ENCODE assay signal across 8 mouse cellular contexts in the genomic region with DNA sequence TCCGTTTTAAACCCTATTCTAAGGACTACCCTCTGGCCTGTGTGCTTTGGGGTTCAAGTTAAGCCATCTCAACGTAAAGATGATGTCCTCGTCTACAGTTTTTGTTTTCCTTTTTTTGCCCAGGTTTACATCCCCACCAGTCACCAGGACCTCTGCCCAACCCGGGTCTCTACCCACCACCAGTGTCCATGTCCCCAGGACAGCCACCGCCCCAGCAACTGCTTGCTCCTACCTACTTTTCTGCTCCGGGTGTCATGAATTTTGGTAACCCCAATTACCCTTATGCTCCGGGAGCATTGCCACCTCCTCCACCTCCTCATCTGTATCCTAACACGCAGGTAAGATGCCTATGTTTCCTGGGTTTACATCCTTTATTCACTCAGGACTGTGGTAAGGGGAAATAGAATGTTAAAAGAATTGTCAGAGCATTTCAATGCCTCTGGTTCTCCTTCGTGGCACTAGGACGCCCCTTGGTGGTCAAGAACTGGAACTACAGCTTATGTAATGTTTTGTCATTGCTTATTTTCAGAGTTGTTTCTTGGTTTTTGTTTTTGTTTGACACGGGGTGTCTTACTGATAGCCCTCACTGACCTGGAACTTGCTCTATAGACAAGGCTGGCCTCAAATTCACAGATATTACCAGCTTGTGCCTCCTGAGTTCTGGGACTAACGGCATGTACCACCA. TPM values are rescaled to one million over a fixed set of nuclear protein-coding genes. Genes with fewer than 3 reads are reported as not detected.
DNase-seq lines count a peak whose midpoint lies in the region; ATAC-seq lines count a peak whose summit lies in the region.

No protein-coding gene starts in this region.

- H3K27ac ChIP-seq in hindbrain, embryonic 14.5 days, result no peak overlapping the region

- no peaks in the 10 kb centered on the region for H3K27me3 ChIP-seq in hindbrain, embryonic 14.5 days (ENCODE audit: control insufficient read depth, insufficient read depth, low read length)

- 76% methylated on average over 12 of the region's 12 CpGs for WGBS in hindbrain, embryonic 14.5 days

- intact Hi-C loops in gastrocnemius, postnatal 36 days (cut with DNase I), result loop anchor here (2.0 kb wide), 2 partner anchors 40 to 128 kb away; a partner anchor contains a TSS

- H3K4me1 ChIP-seq in hindbrain, embryonic 14.5 days (replicated peaks; ENCODE audit: control insufficient read depth, insufficient read depth, low read length), result no peaks in the 10 kb centered on the region

- H3K4me3 ChIP-seq in hindbrain, embryonic 14.5 days (replicated peaks; ENCODE audit: low read length), result no peak overlapping the region

- ATAC-seq in activated CD4-positive, CD25-positive, alpha-beta regulatory T cell, adult 4 months, result peak; percentile 36
- peak; percentile 37 to 51; a peak in 2 of 4 replicates for ATAC-seq in hematopoietic stem cell, adult 5-6 weeks (replicated peaks in 1 of 2; ENCODE audit: insufficient read depth in 1 of 2, low FRiP score in 2 of 2, low TSS enrichment in 1 of 2, low read depth in 1 of 2, poor library complexity in 2 of 2, severe bottlenecking in 2 of 2)
- no peak for ATAC-seq in hindbrain, embryonic 14.5 days (ENCODE audit: low FRiP score)

- H3K4me2 ChIP-seq in hindbrain, embryonic 14.5 days (replicated peaks), result no peak overlapping the region

- DNase-seq in gastrocnemius, adult 18-20 months (ENCODE audit: low spot score), result peak; percentile 42
- DNase-seq in gastrocnemius, postnatal 36 days, result no peak
- peak; percentile 48 for DNase-seq in A20 (ENCODE audit: low read depth, low spot score)
- peak; percentile 56 for DNase-seq in skeletal muscle tissue, adult 2 months (ENCODE audit: low read depth, low spot score)
- no peak for DNase-seq in frontal cortex, postnatal 25 days (ENCODE audit: low spot score in 2 of 2)
- DNase-seq in hindbrain, embryonic 14.5 days (ENCODE audit: low spot score), result no peak

- no peak overlapping the region for H3K9ac ChIP-seq in hindbrain, embryonic 14.5 days

- no peaks in the 10 kb centered on the region for H3K9me3 ChIP-seq in hindbrain, embryonic 14.5 days (ENCODE audit: control insufficient read depth, low read length)

- H3K36me3 ChIP-seq in hindbrain, embryonic 14.5 days (replicated peaks; ENCODE audit: control insufficient read depth, insufficient read depth), result peaks cover 97% of the 10 kb centered on the region

RNA-seq across cellular contexts. Expression of a gene that starts 7.4 kb away (rescaled TPM):
- under 1 TPM; 0.09 to 0.14 TPM for total RNA-seq in gastrocnemius, adult 18-20 months (2021)
- under 1 TPM; 0.12 to 0.15 TPM for total RNA-seq in gastrocnemius, postnatal 36 days (2021)
- under 1 TPM in 1 of 2 experiments, not detected in 1; 0.15 TPM for polyA plus RNA-seq in activated CD4-positive, CD25-positive, alpha-beta regulatory T cell, adult 4 months (2017; shearing (Covaris generic))
- 0.40 and 0.75 TPM in 2 replicates for total RNA-seq in hematopoietic stem cell, adult 5-6 weeks (2017)
- 12.0 and 12.9 TPM in 2 replicates for polyA plus RNA-seq in hindbrain, embryonic 14.5 days (2014; fragmentation: Nextera tagmentation; extraction: Ambion mirVana)

RNA-seq across cellular contexts. Expression of a gene that starts 24.5 kb away (rescaled TPM):
- 10 to 100 TPM; 14.0 to 15.6 TPM for total RNA-seq in gastrocnemius, adult 18-20 months (2021)
- 10 to 100 TPM; 14.2 to 21.4 TPM for total RNA-seq in gastrocnemius, postnatal 36 days (2021)
- 10 to 100 TPM; 10.6 to 11.2 TPM for polyA plus RNA-seq in activated CD4-positive, CD25-positive, alpha-beta regulatory T cell, adult 4 months (2017; shearing (Covaris generic))
- 22.8 and 34.9 TPM in 2 replicates for total RNA-seq in hematopoietic stem cell, adult 5-6 weeks (2017)
- polyA plus RNA-seq in hindbrain, embryonic 14.5 days (2014; fragmentation: Nextera tagmentation; extraction: Ambion mirVana), result 49.3 and 57.4 TPM in 2 replicates

RNA-seq across cellular contexts. Expression of a gene that starts 33.9 kb away (rescaled TPM):
- total RNA-seq in gastrocnemius, adult 18-20 months (2021), result 10 to 100 TPM; 50.5 to 56.4 TPM
- 10 to 100 TPM; 49.0 to 51.4 TPM for total RNA-seq in gastrocnemius, postnatal 36 days (2021)
- 10 to 100 TPM; 19.9 to 22.0 TPM for polyA plus RNA-seq in activated CD4-positive, CD25-positive, alpha-beta regulatory T cell, adult 4 months (2017; shearing (Covaris generic))
- 81.7 and 82.7 TPM in 2 replicates for total RNA-seq in hematopoietic stem cell, adult 5-6 weeks (2017)
- polyA plus RNA-seq in hindbrain, embryonic 14.5 days (2014; fragmentation: Nextera tagmentation; extraction: Ambion mirVana), result 23.6 and 24.1 TPM in 2 replicates

RNA-seq across cellular contexts. Expression of a gene that starts 34.2 kb away (rescaled TPM):
- 1 to 10 TPM; 5.5 to 5.7 TPM for total RNA-seq in gastrocnemius, adult 18-20 months (2021)
- total RNA-seq in gastrocnemius, postnatal 36 days (2021), result 1 to 10 TPM; 5.6 to 6.7 TPM
- 10 to 100 TPM; 10.9 to 12.3 TPM for polyA plus RNA-seq in activated CD4-positive, CD25-positive, alpha-beta regulatory T cell, adult 4 months (2017; shearing (Covaris generic))
- 6.4 and 6.7 TPM in 2 replicates for total RNA-seq in hematopoietic stem cell, adult 5-6 weeks (2017)
- 4.7 and 4.8 TPM in 2 replicates for polyA plus RNA-seq in hindbrain, embryonic 14.5 days (2014; fragmentation: Nextera tagmentation; extraction: Ambion mirVana)

RNA-seq across cellular contexts. Expression of a gene that starts 54.1 kb away (rescaled TPM):
- total RNA-seq in gastrocnemius, adult 18-20 months (2021), result 100 to 1,000 TPM in 1 of 2 experiments, 10 to 100 TPM in 1; 74.0 to 126 TPM
- 100 to 1,000 TPM in 1 of 2 experiments, 10 to 100 TPM in 1; 86.6 to 139 TPM for total RNA-seq in gastrocnemius, postnatal 36 days (2021)
- polyA plus RNA-seq in activated CD4-positive, CD25-positive, alpha-beta regulatory T cell, adult 4 months (2017; shearing (Covaris generic)), result 1 to 10 TPM; 2.9 to 5.4 TPM
- total RNA-seq in hematopoietic stem cell, adult 5-6 weeks (2017), result 0.81 and 1.8 TPM in 2 replicates
- polyA plus RNA-seq in hindbrain, embryonic 14.5 days (2014; fragmentation: Nextera tagmentation; extraction: Ambion mirVana), result 3.4 and 4.1 TPM in 2 replicates

Comparison
In these comparisons a context has a peak if more than half of its experiments do, and no peak if none do; other contexts are left out.
1. DNase-seq: peak in gastrocnemius, adult 18-20 months (single experiment), A20 (single experiment) and skeletal muscle tissue, adult 2 months (single experiment); none in gastrocnemius, postnatal 36 days (0 of 2), frontal cortex, postnatal 25 days (0 of 2) and hindbrain, embryonic 14.5 days (single experiment).